Mouse (Mus musculus) skeletal muscle tissue, adult 2 months (tissue): ENCODE measurements around the gene Igfbp2.
A peak's percentile ranks its signal among the peaks of the same experiment; 100 is the strongest.

ENCODE experiments used
- DNase-seq: peaks from one replicate; pipeline ENCODE4 v3.0.0-alpha.2; 2012; ENCODE audit warnings: low read depth, low spot score

Gene Igfbp2

DNA sequence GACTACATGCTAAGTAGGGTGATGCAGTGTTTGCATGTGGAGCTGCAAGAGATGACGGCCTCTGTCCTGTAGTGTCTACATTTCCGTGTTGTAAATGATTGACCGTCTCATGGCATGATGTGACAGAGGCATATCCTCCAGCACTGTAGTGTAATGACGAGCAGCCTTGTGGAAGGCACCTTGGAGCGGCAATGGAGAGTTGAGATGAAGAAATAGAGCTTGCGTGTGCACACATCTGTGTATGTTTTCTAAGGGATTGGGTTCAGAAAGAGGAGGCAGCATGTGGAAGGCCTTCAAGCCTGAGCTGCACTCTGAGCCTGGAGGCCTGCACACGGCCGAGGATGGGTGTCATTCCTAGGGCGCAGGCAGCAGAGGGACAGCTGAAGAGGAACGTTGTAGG, 31.4 kb downstream of the Igfbp2 start:
- DNase-seq, result no peak

- no peak for DNase-seq
These were observed 32.1 kb downstream of the Igfbp2 start for GRCm38 (mm10) chr1:72856209-72856909.

GRCm38 (mm10) chr1:72857142-72857541, 32.8 kb downstream of the Igfbp2 start:
- no peak for DNase-seq

DNA sequence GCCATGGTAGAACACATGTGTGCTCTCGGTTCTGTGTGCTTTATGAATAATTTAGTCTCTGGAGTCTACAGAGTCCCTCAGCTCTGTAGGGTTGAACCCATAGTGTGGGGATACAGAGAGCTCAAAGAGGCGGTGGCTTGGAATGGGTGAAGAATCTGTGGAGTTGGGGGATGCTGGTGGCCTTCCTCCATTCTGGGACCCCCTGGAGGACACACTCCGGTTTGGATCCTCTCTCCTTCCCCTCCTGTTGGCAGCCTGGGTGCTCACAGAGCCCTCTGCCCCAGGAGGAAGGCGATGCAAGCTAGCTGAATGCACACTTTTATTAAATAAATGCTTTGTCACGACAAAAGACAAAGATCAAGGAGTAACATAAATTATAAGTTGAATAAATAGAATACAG, 33.3 kb downstream of the Igfbp2 start:
- no peak for DNase-seq

- DNase-seq, result no peak
These were observed 34.0 kb downstream of the Igfbp2 start for GRCm38 (mm10) chr1:72858286-72858685.

DNA sequence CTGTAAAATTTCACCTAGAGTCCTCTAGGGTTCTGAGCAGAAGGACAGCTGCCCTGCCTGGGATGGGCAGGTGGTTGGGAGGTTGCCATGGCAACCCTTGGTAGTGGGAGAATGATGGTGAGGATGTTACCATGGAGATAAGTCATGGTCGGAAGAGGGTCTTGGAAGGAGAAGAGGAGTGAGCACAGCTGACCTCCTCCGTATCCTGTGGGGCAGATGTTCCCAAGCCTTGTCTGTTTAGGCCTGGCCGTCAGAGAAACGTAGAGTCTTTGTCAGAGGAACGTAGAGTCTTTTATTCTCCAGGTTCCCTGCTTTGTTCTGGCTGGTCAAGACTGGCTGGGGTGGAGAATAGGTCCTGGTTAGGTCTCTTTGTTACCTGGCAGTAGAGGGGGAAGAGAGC, 34.6 kb downstream of the Igfbp2 start:
- DNase-seq, result no peak

DNA sequence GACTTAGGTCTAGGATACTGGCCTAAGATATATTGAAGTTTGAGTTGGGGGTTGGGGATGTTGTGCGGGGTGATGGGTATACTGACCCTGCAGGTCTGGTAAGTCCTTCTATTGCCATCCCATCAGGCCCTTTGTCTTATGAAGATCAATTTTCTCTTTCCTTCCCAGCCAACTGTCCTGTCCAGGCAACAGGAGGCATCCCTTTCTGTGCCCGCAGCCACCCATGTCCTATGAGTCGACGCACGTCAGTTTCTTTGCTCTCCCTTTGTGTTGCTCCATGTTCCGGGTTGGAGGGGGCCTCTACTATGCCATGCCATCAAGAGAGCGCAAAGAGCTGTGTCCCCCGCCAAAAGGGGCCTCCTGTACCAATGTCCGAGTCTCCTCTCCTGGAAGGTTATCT, 35.7 kb downstream of the Igfbp2 start:
- DNase-seq, result no peak

- DNase-seq, result no peak
These were observed 36.2 kb downstream of the Igfbp2 start for GRCm38 (mm10) chr1:72860502-72860901.

- DNase-seq, result no peak
These were observed 37.4 kb downstream of the Igfbp2 start for GRCm38 (mm10) chr1:72861702-72862101.

- no peak for DNase-seq
These were observed 37.9 kb downstream of the Igfbp2 start for GRCm38 (mm10) chr1:72862248-72862647.

- DNase-seq, result no peak
These were observed 39.4 kb downstream of the Igfbp2 start for GRCm38 (mm10) chr1:72863692-72864091.

DNA sequence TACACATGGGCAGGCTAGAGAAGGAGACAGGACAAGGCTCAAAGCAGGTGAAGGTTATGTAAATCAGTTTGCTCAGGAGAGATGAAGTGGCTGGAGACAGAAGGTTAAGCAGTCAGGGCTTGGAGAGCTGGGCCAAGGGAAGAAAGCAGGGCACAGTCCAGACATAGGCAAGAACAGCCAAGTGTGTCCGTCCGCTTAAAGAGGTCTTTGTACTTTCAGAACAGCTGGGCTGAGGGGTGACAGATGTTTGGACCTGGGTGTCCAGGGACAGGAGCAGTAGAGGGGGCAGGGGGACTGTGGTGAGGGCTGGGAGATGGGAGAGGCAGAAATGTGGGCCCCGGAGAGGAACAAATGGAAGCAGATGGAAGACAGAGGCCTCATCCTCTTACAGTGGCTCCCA, 40.0 kb downstream of the Igfbp2 start:
- no peak for DNase-seq

DNA sequence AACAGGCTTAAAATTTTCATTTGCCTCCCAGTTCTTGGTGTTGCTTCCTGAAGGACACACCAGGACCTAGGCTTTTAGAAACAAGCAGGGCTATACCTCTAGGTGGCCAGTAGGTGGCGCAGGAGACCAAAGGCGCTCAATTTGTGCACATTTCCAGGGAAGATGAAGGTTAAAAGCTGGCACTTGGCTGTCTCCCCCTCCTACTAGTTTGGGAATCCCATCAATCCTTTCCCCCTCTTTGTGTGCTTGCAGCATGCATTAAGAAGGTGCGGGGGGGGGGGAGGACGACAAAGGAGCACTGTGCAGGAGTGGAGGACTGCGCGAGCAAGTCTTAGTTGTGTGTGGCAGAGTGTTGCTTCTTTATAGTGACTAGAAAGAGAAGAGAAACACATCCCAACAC, 41.6 kb downstream of the Igfbp2 start:
- DNase-seq, result peak; percentile 68

DNA sequence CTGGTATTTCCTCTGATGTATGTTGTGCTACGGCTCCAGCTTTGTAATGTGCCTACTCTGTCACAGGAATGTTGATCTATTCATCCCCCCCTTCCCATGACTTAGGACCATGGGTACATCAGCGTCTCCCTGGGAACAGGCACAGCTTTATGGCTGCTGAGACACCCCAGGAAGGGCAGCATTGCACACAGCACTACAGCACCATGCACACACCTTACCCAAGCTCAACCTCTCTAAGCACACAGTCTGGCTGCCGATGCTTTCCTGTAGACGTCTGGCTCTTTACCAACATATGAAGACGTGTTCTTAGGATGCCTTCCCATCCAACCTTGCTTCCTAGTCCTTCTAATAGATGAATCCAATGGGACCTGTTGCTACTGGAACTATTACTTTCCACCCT, 42.1 kb downstream of the Igfbp2 start:
- DNase-seq, result no peak

GRCm38 (mm10) chr1:72867346-72867745, 43.0 kb downstream of the Igfbp2 start:
- DNase-seq, result peak; percentile 59

GRCm38 (mm10) chr1:72868429-72869215, 44.3 kb downstream of the Igfbp2 start:
- no peak for DNase-seq

DNA sequence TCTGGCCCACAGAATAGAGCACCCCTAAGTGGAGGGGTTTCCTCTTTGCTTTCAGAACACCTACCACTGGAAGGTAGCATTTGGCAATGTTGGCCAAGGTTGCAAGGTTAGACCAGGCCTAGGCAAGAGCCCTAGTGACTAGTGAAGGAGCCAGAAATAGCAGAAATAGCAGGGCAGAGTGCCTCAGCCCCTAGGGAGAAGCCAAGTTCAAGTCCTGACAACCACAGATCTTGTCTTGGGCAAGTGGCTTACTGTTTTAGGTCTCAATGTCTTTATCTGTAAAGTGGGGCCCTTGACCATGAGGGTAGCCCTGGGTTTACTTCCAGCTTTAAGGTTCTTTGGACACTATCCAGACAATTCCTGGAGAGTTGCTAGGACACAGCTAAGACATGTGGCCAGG, 45.0 kb downstream of the Igfbp2 start:
- DNase-seq, result no peak

- peak; percentile 64 for DNase-seq
These were observed 45.6 kb downstream of the Igfbp2 start for GRCm38 (mm10) chr1:72869681-72870614.

DNA sequence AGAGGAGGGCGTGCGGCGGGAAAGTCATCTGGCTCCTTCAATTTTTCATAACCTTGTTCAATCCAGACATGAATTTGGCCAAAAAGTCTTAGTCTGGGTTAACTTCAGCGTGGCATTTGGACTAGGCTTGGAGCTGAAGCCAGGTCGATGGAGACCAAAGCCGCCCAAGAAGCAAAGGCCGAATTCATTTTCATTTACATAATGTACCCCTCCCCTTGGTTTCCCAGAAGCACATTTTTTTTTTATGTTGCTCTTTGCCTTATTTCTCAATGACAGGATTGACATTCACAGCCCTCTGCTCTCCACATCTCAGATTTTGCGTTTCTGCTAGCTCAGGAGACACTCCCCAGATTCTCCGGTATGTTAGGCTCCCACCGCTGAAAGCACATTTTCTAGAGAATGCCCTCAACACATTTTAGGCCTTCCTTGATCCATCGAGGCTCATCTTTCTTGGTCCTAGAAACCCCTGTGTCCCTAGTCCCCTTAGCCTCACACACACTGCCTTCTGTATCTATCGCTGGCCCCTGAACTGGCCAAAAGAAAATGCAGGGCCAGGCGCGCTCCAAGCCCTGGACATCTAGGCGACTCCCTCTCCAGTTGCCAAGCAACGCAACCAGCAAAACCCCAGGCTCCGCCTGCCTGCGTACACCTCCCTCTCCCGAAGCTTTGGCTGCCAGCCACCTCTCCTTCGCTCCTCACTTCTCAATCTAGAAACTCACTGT, 46.5 kb downstream of the Igfbp2 start:
- peak; percentile 93 for DNase-seq

DNA sequence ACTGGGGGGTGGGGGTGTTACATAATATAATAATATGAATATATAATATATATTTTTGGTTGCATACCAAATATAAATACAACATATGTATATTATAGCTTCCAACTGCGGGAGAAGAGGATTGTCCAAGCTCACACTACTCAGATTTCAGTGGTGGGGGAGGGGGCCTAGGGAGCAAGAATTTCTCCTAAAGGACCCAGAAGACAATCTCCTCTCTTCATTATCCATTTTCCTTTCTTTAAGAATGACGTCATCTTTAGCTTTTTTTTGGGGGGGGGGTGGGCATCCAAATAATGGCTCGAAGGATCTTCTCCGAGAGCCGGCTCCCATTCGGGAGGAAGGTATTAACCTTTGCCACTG, 47.0 kb downstream of the Igfbp2 start:
- DNase-seq, result no peak

DNA sequence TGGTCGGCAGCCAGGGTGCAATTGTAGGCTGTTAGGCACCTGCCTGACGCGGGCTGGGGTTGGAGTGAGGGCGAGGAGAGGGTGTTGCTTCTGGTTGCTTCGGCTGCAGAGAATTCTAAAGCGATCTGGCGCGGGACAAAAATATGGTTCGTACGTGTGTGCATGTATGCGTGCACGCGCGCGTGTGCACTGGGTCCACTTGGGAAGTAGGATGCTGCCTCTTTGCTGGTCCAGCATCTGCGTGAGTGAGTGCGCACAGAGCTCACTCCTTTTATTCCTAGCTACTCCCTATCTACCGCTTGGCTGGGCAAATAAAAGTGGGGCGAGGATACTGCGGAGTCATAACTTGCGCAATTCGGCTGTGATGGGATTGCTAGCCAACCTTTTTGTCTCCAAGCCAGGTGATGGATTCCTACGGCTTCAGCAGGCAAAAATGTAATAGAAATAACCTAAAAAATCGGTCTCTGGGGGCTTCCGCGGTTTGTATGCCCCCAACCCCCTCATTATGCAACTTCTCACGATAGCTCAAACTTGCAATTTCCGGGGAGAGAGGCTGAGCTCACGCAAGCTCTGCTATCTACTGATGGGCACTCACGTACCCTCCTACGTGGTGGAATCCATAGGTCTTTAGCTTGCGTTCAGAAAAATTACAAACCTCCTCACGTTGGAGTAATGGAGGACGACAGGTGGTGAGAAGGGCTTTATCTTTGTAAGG, 47.6 kb downstream of the Igfbp2 start:
- peak; percentile 64 for DNase-seq
